27 mouse cellular contexts compared by ENCODE assay signal in the genomic region with DNA sequence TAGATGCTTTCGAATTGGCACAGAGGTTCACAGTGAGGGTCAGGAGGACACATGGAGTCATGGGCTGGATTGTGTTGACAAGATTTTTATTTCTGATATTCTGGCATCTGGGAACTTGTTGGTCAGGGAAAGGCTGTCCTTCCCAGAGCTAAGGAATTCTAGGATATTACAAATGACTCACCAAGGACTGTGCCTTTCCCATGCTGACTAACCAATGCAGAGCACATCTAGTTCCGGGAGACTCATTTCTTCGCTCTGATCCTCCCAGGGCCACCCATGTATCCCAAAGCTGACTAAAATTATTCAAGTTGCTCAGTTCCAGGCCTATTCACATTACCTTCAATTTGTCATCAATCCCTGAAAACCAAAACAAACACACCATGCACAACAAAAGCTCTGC.
A peak's percentile ranks its signal among the peaks of the same experiment; 100 is the strongest.
DNase-seq lines count a peak whose midpoint lies in the region; ATAC-seq and TF ChIP-seq lines count a peak whose summit lies in the region.
"Had no signal": no experiment of that assay in that cellular context is flagged by ENCODE, and none has a peak within 500 bp of the region (broad histone marks: within the 10 kb centered on the region; RNA-seq: fewer than 3 reads in every experiment).

No protein-coding gene starts in this region.

- 100% methylated on average over 3 of the region's 3 CpGs for WGBS in midbrain, embryonic 11.5 days
- WGBS in midbrain, embryonic 16.5 days = 93% methylated on average over 3 of the region's 3 CpGs
- WGBS in lung, postnatal 0 days = 94% methylated on average over 3 of the region's 3 CpGs

- DNase-seq in adrenal gland, adult 8-10 months = peak; percentile 8
- no peak for DNase-seq in adrenal gland, adult 18-20 months (ENCODE audit: low spot score in 2 of 2)
- DNase-seq in midbrain, embryonic 11.5 days (ENCODE audit: low spot score, missing footprints) = peak; percentile 41
- DNase-seq in adipocyte (ENCODE audit: low spot score) = peak; percentile 4
- DNase-seq in lung, postnatal 0 days (ENCODE audit: low spot score) = no peak
- DNase-seq: adrenal gland, postnatal 10 days; B cell, adult 2 months; cerebellum, adult 11 months; cerebellum, adult 2 months; cerebellum, adult 9-11 months; cerebellum, postnatal 25 days; gastrocnemius, postnatal 25 days; heart, adult 2 months; heart, postnatal 14 days; kidney, adult 2 months had no signal

- no peak for TF ChIP-seq CTCF in lung, postnatal 0 days (IDR thresholded peaks at IDR 0.05)

- no peak overlapping the region for H3K9ac ChIP-seq in midbrain, embryonic 11.5 days (ENCODE audit: low read length)
- no peak overlapping the region for H3K9ac ChIP-seq in midbrain, embryonic 16.5 days (ENCODE audit: low read depth, low read length)
- no peak overlapping the region for H3K9ac ChIP-seq in lung, postnatal 0 days (replicated peaks; ENCODE audit: low read depth)
- H3K9ac ChIP-seq: embryonic facial prominence, embryonic 12.5 days; embryonic facial prominence, embryonic 15.5 days; forebrain, embryonic 12.5 days; forebrain, embryonic 15.5 days; heart, embryonic 13.5 days; hindbrain, embryonic 12.5 days; hindbrain, embryonic 15.5 days had no signal

- H3K27me3 ChIP-seq in midbrain, embryonic 11.5 days (ENCODE audit: control insufficient read depth, insufficient read depth, low read length) = no peaks in the 10 kb centered on the region
- no peaks in the 10 kb centered on the region for H3K27me3 ChIP-seq in midbrain, embryonic 16.5 days (ENCODE audit: control insufficient read depth, insufficient read depth, low read depth, low read length)
- no peaks in the 10 kb centered on the region for H3K27me3 ChIP-seq in lung, postnatal 0 days (replicated peaks; ENCODE audit: insufficient read depth, low read length)
- H3K27me3 ChIP-seq: CH12.LX; embryonic facial prominence, embryonic 12.5 days; embryonic facial prominence, embryonic 15.5 days; forebrain, embryonic 12.5 days; forebrain, embryonic 15.5 days; heart, embryonic 13.5 days; hindbrain, embryonic 12.5 days had no signal

- H3K27ac ChIP-seq in midbrain, embryonic 11.5 days (ENCODE audit: low read depth, low read length) = no peak overlapping the region
- H3K27ac ChIP-seq in midbrain, embryonic 16.5 days (ENCODE audit: low read length) = no peak overlapping the region
- H3K27ac ChIP-seq in lung, postnatal 0 days (ENCODE audit: low read length) = no peak overlapping the region
- H3K27ac ChIP-seq: embryonic facial prominence, embryonic 12.5 days; embryonic facial prominence, embryonic 15.5 days; forebrain, embryonic 12.5 days; forebrain, embryonic 15.5 days; heart, adult 2 months; heart, embryonic 10.5 days; heart, embryonic 13.5 days; hindbrain, embryonic 12.5 days; hindbrain, embryonic 15.5 days had no signal

- no peaks in the 10 kb centered on the region for H3K4me1 ChIP-seq in midbrain, embryonic 11.5 days (ENCODE audit: control insufficient read depth, insufficient read depth, low read length)
- H3K4me1 ChIP-seq in midbrain, embryonic 16.5 days (ENCODE audit: control insufficient read depth, insufficient read depth, low read length) = no peaks in the 10 kb centered on the region
- no peaks in the 10 kb centered on the region for H3K4me1 ChIP-seq in lung, postnatal 0 days (ENCODE audit: insufficient read depth, low read depth, low read length)
- H3K4me1 ChIP-seq: embryonic facial prominence, embryonic 12.5 days; embryonic facial prominence, embryonic 15.5 days; forebrain, embryonic 12.5 days; forebrain, embryonic 15.5 days; heart, embryonic 10.5 days; hindbrain, embryonic 12.5 days; hindbrain, embryonic 15.5 days had no signal

- TF ChIP-seq EP300 in lung, postnatal 0 days (IDR thresholded peaks at IDR 0.05) = no peak

- no peaks in the 10 kb centered on the region for H3K36me3 ChIP-seq in midbrain, embryonic 11.5 days (ENCODE audit: control insufficient read depth, insufficient read depth, low read length)
- no peaks in the 10 kb centered on the region for H3K36me3 ChIP-seq in midbrain, embryonic 16.5 days (ENCODE audit: control insufficient read depth, insufficient read depth, low read length)
- no peaks in the 10 kb centered on the region for H3K36me3 ChIP-seq in lung, postnatal 0 days (ENCODE audit: insufficient read depth, low read length)
- H3K36me3 ChIP-seq: embryonic facial prominence, embryonic 12.5 days; embryonic facial prominence, embryonic 15.5 days; forebrain, embryonic 12.5 days; forebrain, embryonic 15.5 days; G1E; heart, embryonic 10.5 days; heart, embryonic 13.5 days; hindbrain, embryonic 12.5 days; hindbrain, embryonic 15.5 days had no signal

- no peak overlapping the region for H3K4me2 ChIP-seq in midbrain, embryonic 11.5 days
- no peak overlapping the region for H3K4me2 ChIP-seq in midbrain, embryonic 16.5 days (ENCODE audit: low read length)
- no peak overlapping the region for H3K4me2 ChIP-seq in lung, postnatal 0 days (replicated peaks; ENCODE audit: low read depth, low read length)
- H3K4me2 ChIP-seq: embryonic facial prominence, embryonic 12.5 days; embryonic facial prominence, embryonic 15.5 days; forebrain, embryonic 12.5 days; forebrain, embryonic 15.5 days; heart, embryonic 13.5 days; hindbrain, embryonic 12.5 days; hindbrain, embryonic 15.5 days had no signal

- no peaks in the 10 kb centered on the region for H3K9me3 ChIP-seq in midbrain, embryonic 11.5 days (ENCODE audit: control insufficient read depth, low read length)
- no peaks in the 10 kb centered on the region for H3K9me3 ChIP-seq in midbrain, embryonic 16.5 days (replicated peaks; ENCODE audit: control insufficient read depth, low read length, poor library complexity, severe bottlenecking)
- H3K9me3 ChIP-seq in lung, postnatal 0 days (ENCODE audit: low read length) = no peaks in the 10 kb centered on the region
- H3K9me3 ChIP-seq: embryonic facial prominence, embryonic 12.5 days; embryonic facial prominence, embryonic 15.5 days; forebrain, embryonic 12.5 days; forebrain, embryonic 15.5 days; heart, embryonic 10.5 days; heart, embryonic 13.5 days; hindbrain, embryonic 12.5 days; hindbrain, embryonic 15.5 days had no signal

- H3K4me3 ChIP-seq in midbrain, embryonic 11.5 days (ENCODE audit: low read depth, low read length) = no peak overlapping the region
- no peak overlapping the region for H3K4me3 ChIP-seq in midbrain, embryonic 16.5 days (ENCODE audit: low read depth, low read length)
- H3K4me3 ChIP-seq in lung, postnatal 0 days (ENCODE audit: low read depth, low read length) = no peak overlapping the region
- H3K4me3 ChIP-seq: embryonic facial prominence, embryonic 12.5 days; embryonic facial prominence, embryonic 15.5 days; forebrain, embryonic 12.5 days; forebrain, embryonic 15.5 days; heart, adult 2 months; heart, embryonic 10.5 days; heart, embryonic 13.5 days; hindbrain, embryonic 12.5 days; hindbrain, embryonic 15.5 days had no signal

- no peak for ATAC-seq in midbrain, embryonic 11.5 days (ENCODE audit: low FRiP score)
- ATAC-seq in midbrain, embryonic 16.5 days = no peak
- ATAC-seq in lung, postnatal 0 days = no peak
- ATAC-seq: forebrain, embryonic 15.5 days; intestine, postnatal 0 days had no signal

Comparison
In these comparisons a context has a peak if more than half of its experiments do, and no peak if none do; other contexts are left out.
1. DNase-seq: peak in adrenal gland, adult 8-10 months (single experiment), midbrain, embryonic 11.5 days (single experiment) and adipocyte (single experiment); none in adrenal gland, adult 18-20 months (0 of 2) and lung, postnatal 0 days (single experiment).